Mouse (Mus musculus): ENCODE measurements around the gene H2-M5.
A peak's percentile ranks its signal among the peaks of the same experiment; 100 is the strongest.
"Not testable (repeated sequence)": the region's sequence is repeated elsewhere in the genome, so short reads cannot be mapped to it uniquely, and the experiment has no call there.

Gene H2-M5

DNA sequence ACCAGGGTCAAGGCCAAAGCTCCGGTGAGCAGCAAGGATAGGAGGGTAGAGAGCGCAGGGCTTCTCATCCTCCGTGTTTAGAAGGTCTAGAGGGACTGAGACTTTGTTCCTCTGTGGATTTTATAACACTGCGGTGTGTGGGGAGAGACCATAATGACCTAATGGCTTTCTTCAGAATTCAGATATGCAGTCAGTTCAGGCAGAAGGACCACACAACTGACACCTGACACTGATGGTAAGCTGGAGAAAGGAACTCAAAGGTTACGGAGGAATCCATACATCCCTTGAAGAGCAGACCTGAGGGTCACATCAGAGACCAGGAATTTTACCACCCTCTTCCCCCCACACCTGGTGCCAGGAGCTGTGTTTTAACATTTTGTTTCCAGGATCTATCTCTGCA lies at the start of gene H2-M5:
Gene H2-M5, minus strand, starts transcription at position 101 of the 400 bp plus-strand sequence.
- no peak for DNase-seq

GRCm38 (mm10) chr17:37029162-37029561 lies 39.8 kb upstream of the H2-M5 start:
- no peak for DNase-seq

DNA sequence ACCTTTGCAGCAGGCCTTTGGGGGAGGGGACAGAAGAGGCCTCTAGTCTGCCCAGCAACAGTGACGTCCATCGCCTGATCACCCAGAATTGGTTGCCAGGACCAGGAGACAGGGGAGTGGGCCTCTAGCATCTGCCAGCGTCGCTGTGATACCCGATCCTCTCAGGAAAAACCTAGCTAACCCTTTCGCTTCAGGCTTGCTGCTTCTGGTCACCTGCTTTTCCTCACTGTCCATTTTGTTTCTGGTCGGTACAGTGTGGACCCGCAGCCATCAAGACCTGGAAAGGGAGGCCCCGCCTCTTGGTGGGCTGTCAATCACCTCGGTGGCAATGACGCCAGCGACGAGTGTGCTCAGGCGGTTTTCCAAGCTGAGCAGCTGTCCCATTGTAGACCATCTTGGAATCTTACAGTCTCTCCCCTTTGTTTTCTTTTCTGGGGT lies 39.4 kb upstream of the H2-M5 start:
- peak; percentile 92 to 96 for DNase-seq

DNA sequence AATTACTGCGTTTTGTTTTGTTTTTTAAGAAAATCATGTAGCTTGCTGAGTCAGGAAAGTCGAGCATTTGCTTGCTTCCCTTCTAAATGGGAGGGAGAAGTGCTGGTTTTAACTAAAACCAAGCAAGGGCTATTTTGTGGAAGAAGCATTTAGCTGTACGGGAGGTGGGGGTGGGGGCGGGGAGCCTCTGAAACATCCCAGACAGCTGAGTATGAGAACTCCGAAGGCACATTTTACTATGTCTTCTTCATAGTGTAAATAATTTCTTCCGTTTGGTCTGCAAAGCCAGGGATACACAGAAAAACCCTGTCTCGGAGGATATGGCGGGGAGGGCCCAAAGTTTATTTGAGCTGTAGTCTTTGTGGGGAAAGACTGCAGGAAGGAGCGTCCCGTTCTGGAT lies 38.9 kb upstream of the H2-M5 start:
- DNase-seq: no peak

DNA sequence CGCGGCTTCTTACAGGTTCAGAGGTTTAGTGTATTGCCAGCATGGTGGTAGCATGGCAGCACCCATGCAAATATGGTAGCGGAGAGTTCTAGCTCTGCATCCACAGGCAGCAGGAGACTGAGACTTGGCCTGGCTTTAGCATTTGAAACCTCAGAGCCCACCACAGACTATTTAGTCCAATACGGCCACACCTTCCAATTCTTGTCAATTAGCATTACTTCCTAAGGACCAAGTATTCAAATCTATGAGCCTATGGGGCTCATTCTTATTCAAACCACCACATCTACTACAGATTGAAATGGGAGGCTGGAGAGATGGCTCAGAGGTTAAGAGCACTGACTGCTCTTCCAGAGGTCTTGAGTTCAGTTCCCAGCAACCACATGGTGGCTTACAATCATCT lies 38.1 kb upstream of the H2-M5 start:
- DNase-seq: no peak

GRCm38 (mm10) chr17:37026425-37026824 lies 37.1 kb upstream of the H2-M5 start:
- no peak for DNase-seq

DNA sequence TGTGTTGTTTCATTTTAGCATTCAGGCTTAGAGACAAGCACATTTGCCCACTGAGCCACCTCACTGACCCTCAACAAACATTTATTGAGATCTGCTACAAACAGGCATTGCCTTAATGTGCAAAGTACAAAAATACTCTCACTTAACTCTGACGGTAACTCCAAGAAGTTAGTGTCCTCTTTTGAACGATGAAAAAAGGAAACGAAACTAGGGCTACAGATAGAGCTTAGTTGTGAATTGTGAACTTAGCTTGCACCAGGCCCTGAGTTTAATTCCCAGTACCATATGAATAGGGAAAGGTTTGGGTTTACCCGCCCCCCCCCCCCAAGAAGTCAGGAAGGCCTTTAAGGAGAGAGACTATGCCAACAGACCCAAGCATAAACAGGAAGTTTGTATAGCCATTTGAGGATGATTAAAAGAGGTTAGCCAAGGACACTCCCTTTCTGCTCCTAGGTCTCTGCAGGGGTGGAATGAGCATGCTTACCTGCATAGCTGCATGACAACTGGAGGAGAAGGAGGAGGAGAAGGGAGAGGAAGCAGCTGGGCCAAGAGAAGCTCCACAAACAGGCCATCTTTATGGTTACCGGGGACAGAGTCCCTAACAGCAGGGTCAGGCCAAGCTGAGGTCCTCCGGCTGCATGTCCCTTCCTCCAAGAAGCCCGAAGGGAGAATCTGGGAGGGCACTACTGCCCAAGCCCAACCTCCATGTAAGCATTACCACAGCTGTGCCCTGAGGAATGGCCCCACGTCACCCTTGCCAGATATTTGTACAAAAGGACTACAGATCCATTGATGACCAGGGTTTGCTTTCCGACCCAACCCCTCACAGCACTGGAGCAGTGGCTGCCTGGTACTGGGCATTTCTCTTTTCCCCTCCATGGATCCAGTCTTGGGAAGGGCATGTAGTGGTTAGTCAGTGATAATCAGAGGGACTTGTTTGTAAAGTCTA lies 33.6 kb upstream of the H2-M5 start, which contains the start of gene Mog:
Gene Mog, minus strand, starts transcription at position 771 of the 949 bp plus-strand sequence.
- no peak for DNase-seq

DNA sequence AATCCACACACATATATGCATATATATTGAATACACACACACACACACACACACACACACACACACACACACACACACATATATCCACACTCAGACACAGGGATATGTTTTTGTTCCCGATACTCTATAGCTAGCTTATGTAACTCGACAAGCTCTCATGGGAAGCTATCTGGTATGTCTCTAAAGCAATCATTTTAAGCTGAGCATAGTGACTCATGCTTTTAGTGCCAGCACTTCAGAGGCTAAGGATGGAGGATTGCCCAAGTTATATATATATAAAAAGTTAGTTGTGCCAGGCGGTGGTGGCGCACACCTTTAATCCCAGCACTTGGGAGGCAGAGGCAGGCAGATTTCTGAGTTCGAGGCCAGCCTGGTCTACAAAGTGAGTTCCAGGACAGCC lies 29.9 kb upstream of the H2-M5 start:
- DNase-seq: not testable (repeated sequence)

GRCm38 (mm10) chr17:37018328-37018727 lies 29.0 kb upstream of the H2-M5 start:
- no peak for DNase-seq

DNA sequence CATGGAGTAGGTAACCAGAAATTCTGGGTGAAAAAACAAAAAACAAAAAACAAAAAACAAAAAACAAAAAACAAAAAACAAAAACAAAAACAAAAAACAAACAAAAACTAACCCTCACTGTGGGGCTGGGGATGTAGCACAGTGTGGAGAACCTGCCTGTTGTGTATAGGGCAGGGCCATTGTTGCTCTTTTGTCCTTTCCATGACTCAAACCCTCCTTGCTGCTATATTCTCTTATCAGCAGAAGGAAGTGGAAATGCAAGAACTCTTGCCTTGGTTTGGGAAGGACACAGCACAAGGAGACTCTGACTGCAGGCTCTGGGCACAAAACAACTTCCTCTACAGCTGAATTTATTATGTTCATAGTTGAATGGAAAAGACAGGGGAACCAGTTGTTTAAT lies 27.0 kb upstream of the H2-M5 start:
- no peak for DNase-seq

- DNase-seq: no peak
Observed at GRCm38 (mm10) chr17:37012141-37012540, 22.8 kb upstream of the H2-M5 start.

- DNase-seq: no peak
Observed at GRCm38 (mm10) chr17:37011719-37012118, 22.4 kb upstream of the H2-M5 start.

- no peak for DNase-seq
Observed at GRCm38 (mm10) chr17:37009460-37010042, 20.2 kb upstream of the H2-M5 start.

GRCm38 (mm10) chr17:37008161-37008560 lies 18.8 kb upstream of the H2-M5 start:
- DNase-seq: no peak

DNA sequence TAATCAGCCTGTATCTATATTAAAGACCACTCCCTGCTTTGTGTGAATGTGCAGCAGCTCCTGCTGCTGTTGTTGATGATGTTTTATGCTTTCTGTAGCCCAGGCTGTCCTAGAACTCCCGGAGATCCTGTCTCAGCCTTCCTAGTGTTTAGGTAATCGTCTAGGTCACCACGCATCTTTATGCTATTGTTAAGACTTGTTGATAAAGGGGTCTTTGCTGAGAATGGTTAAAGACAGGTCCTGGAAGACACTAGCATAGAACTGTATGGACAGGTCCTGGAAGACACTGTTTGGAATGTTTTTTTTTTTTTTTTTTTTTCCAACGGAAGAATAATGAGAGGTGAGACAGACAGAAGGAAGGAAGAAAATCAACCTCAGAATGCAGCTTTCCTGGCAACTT lies 14.0 kb upstream of the H2-M5 start:
- no peak for DNase-seq

GRCm38 (mm10) chr17:37002364-37003330 lies 13.3 kb upstream of the H2-M5 start:
- peak; percentile 31 to 52 for DNase-seq

- no peak for DNase-seq
Observed at GRCm38 (mm10) chr17:37000863-37001262, 11.5 kb upstream of the H2-M5 start, which contains the start of gene Zfp57. Gene Zfp57, plus strand, starts transcription at chr17:37001163.

DNA sequence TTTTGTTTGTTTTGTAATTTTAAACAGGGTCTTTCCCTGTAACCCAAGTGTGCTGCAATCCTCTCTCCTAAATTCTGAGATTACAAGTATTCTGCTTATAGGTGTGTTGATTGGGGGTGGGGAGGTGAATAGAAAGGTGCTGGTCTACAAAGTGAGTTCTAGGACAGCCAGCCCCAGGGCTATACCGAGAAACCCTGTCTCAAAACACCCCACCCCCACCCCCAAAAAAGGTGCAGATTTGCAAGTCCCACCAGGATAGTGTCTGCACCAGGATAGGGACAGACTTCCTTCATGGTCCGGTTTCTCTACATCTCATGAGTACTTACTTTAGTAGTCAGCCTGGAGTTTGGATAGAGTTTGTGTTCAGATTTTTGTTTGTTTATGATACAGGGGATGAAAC lies 9.1 kb upstream of the H2-M5 start:
- no peak for DNase-seq

- peak; percentile 79 for DNase-seq
Observed at GRCm38 (mm10) chr17:36997033-36997735, 7.8 kb upstream of the H2-M5 start.

DNA sequence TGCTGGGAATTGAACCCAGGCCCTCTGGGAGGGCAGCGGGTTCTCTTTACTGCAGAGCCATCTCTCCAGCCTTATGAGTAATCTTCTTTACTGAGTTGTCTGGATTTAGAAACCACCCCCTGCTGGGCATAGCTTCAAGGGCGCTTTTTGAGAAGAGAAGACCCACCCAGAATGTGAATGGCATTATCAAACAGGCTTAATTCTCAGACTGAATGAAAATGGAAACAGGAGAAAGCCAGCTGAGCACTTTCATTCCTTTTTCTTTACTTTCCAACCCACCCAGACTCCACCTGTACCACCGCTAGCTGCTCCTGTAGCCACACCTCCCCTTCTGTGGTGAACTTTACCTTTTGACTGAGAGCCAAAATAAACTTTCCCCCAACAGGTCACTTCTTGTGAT lies 6.1 kb upstream of the H2-M5 start:
- DNase-seq: no peak

DNA sequence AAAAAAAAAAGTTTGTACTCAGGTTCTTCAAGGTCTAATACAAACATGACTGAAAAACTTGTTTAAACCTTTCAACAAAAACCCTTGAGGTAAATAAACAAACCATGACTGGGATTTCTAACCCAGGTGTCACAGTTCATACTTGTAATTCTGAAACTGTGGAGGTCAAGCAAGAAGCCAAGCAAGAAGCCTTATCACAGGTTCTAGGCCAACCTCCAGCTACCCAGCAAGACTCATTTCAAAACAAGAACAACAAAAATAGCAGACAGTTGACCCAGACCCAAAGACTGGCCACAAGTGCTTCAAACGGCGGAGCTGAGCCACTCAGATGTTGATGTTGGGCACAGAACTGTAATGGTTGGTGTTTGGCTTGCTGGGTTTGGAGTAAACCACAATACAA lies 5.2 kb upstream of the H2-M5 start:
- no peak for DNase-seq

DNA sequence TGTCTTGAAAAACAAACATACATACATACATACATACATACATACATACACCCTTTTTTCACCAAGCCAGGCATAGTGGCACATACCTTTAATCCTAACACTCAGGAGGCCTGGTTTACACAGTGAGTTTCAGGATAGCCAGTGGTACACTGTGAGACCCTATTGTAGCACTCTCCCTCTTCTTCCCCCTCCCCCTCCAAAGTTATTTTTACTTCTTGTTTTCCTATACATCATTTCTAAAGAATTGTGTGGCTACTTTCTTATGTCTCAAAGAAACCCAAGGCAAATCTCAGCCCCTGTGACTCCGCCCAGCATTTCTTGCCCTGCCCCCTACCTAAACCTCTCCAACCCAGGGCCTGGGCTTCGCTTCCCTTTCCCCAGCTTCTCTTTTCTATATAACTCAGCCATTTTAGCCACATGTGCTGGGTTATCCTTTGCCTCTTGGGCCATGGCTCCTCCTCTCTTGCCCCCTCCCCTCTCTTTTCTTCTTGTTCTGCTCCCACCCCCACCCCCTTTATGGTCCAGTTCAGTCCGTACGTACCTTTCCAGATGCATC lies 4.5 kb upstream of the H2-M5 start:
- DNase-seq: no peak

Measured in cerebellum, postnatal 36 days (tissue).